Mouse (Mus musculus): ENCODE measurements around the gene Cmas. TPM values are rescaled to one million over a fixed set of nuclear protein-coding genes. Genes with fewer than 3 reads are reported as not detected.

Cmas gene
- polyA plus RNA-seq, 1 experiment = 39.5 TPM

DNA sequence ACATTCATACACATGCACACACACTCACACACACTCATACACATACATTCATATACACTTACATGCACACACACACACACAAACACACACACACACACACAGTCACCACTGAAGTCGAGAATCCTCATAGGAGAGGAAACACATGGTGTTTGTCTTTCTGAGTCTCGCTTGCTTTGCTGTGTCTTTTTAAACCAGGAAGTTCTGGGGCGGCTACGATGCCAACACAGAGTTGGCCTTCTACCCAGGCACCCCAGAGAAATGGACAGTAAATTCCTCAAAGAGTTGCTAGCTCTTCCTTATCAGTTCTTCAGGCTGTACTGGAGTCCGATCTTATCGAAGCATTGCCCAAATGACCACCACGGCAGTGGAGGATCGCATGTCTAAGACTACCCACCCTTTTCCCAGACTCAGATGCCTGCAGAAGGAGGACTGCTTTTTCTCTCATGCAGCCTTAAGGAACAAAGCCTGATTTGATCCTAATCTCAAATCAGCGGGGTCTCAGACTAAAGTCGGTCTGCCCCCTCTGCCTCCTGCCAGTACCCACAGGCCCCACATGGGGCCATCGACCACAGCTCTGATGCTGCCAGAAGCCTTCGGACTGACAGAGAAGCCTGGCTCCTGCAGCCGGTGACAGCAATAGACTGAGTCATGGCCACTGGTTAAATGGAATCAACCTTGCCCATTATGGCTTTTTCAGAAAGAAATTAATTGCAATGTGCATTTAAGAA is 35.9 kb downstream of the Cmas start:
- Histone ChIP-seq H3K27ac (ENCODE audit: insufficient read depth, low read depth, low read length) (no peak overlapping the region), H3K4me3 (ENCODE audit: low read depth, low read length) (no peak overlapping the region), H3K36me3 (ENCODE audit: control insufficient read depth, insufficient read depth, low read length) (no peaks in the 10 kb centered on the region; the same call in 1 of the 2 replicates), H3K27me3 (ENCODE audit: control insufficient read depth, insufficient read depth, low read length) (no peaks in the 10 kb centered on the region), H3K4me1 (ENCODE audit: control insufficient read depth, insufficient read depth, insufficient read length, low read length) (peaks cover 21% of the 10 kb centered on the region)
- 32% methylated on average over 13 of the region's 13 CpGs for WGBS
- TF ChIP-seq POLR2A (IDR thresholded peaks at IDR 0.05; ENCODE audit: low read depth, low read length) = no peak

- Histone ChIP-seq H3K27ac (ENCODE audit: insufficient read depth, low read depth, low read length) (peak overlapping the region; percentile 86), H3K4me3 (ENCODE audit: low read depth, low read length) (no peak overlapping the region), H3K36me3 (ENCODE audit: control insufficient read depth, insufficient read depth, low read length) (no peaks in the 10 kb centered on the region; the same call in 1 of the 2 replicates), H3K27me3 (ENCODE audit: control insufficient read depth, insufficient read depth, low read length) (no peaks in the 10 kb centered on the region), H3K4me1 (ENCODE audit: control insufficient read depth, insufficient read depth, insufficient read length, low read length) (peaks cover 21% of the 10 kb centered on the region)
- WGBS = 50% methylated on average over 7 of the region's 7 CpGs
- TF ChIP-seq CTCF (IDR thresholded peaks at IDR 0.05; ENCODE audit: extremely low read depth, insufficient read length, insufficient replicate concordance, low read depth, low read length) (no peak), POLR2A (IDR thresholded peaks at IDR 0.05; ENCODE audit: low read depth, low read length) (no peak)
Observed at GRCm38 (mm10) chr6:142793468-142793867, 37.0 kb downstream of the Cmas start.

DNA sequence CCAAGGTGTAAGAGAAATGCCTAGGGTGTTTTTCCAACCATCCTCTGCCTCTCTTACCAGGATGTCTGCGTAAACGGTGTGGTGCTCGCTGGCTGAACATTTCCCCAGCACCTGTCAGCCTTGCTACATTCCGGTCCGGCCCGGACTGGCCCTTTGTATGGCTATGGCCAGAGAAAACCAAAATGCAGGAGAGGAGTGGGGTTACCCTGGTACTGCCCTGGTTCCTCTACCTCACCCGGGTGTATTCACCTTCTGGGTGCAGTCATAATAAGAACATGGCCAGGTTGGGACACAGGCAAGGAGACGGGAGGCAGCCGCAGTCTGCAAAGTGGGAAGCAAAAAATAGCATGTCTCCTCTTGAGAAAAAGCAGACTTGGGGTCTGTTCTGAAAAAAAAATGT is 38.6 kb downstream of the Cmas start:
- H3K4me3 ChIP-seq (ENCODE audit: low read depth, low read length) = no peak overlapping the region
- no peaks in the 10 kb centered on the region for H3K27me3 ChIP-seq (ENCODE audit: control insufficient read depth, insufficient read depth, low read length)
- H3K4me1 ChIP-seq (ENCODE audit: control insufficient read depth, insufficient read depth, insufficient read length, low read length) = peaks cover 31% of the 10 kb centered on the region
- no peaks in the 10 kb centered on the region; the same call in 1 of the 2 replicates for H3K36me3 ChIP-seq (ENCODE audit: control insufficient read depth, insufficient read depth, low read length)
- TF ChIP-seq POLR2A (IDR thresholded peaks at IDR 0.05; ENCODE audit: low read depth, low read length) (no peak), CTCF (IDR thresholded peaks at IDR 0.05; ENCODE audit: extremely low read depth, insufficient read length, insufficient replicate concordance, low read depth, low read length) (no peak)
- peak overlapping the region; percentile 9; the same call in 1 of the 2 replicates for H3K27ac ChIP-seq (ENCODE audit: insufficient read depth, low read depth, low read length)
- whole genome bisulfite sequencing = 78% methylated on average over 9 of the region's 9 CpGs

GRCm38 (mm10) chr6:142795655-142796441 is 39.4 kb downstream of the Cmas start:
- peaks cover 33% of the 10 kb centered on the region for H3K4me1 ChIP-seq (ENCODE audit: control insufficient read depth, insufficient read depth, insufficient read length, low read length)
- TF ChIP-seq CTCF (IDR thresholded peaks at IDR 0.05; ENCODE audit: extremely low read depth, insufficient read length, insufficient replicate concordance, low read depth, low read length) = no peak
- no peak for TF ChIP-seq POLR2A (IDR thresholded peaks at IDR 0.05; ENCODE audit: low read depth, low read length)
- H3K27me3 ChIP-seq (ENCODE audit: control insufficient read depth, insufficient read depth, low read length) = no peaks in the 10 kb centered on the region
- WGBS = 35% methylated on average over 15 of the region's 15 CpGs
- H3K4me3 ChIP-seq (ENCODE audit: low read depth, low read length) = no peak overlapping the region
- no peak overlapping the region for H3K27ac ChIP-seq (ENCODE audit: insufficient read depth, low read depth, low read length)
- no peaks in the 10 kb centered on the region; the same call in 1 of the 2 replicates for H3K36me3 ChIP-seq (ENCODE audit: control insufficient read depth, insufficient read depth, low read length)

- TF ChIP-seq CTCF (IDR thresholded peaks at IDR 0.05; ENCODE audit: extremely low read depth, insufficient read length, insufficient replicate concordance, low read depth, low read length) = no peak
- TF ChIP-seq POLR2A (IDR thresholded peaks at IDR 0.05; ENCODE audit: low read depth, low read length) = no peak
- WGBS = 51% methylated on average over 1 of the region's 1 CpGs
- no peak overlapping the region for H3K27ac ChIP-seq (ENCODE audit: insufficient read depth, low read depth, low read length)
Observed at GRCm38 (mm10) chr6:142797996-142798395, 41.5 kb downstream of the Cmas start.

GRCm38 (mm10) chr6:142798837-142799236 is 42.4 kb downstream of the Cmas start:
- H3K4me1 ChIP-seq (ENCODE audit: control insufficient read depth, insufficient read depth, insufficient read length, low read length) = peaks cover 26% of the 10 kb centered on the region
- H3K27me3 ChIP-seq (ENCODE audit: control insufficient read depth, insufficient read depth, low read length) = no peaks in the 10 kb centered on the region
- WGBS = 27% methylated on average over 9 of the region's 9 CpGs
- H3K27ac ChIP-seq (ENCODE audit: insufficient read depth, low read depth, low read length) = peak overlapping the region; percentile 89
- peak overlapping the region; percentile 17; the same call in 1 of the 2 replicates for H3K4me3 ChIP-seq (ENCODE audit: low read depth, low read length)
- no peaks in the 10 kb centered on the region; the same call in 1 of the 2 replicates for H3K36me3 ChIP-seq (ENCODE audit: control insufficient read depth, insufficient read depth, low read length)
- TF ChIP-seq CTCF (IDR thresholded peaks at IDR 0.05; ENCODE audit: extremely low read depth, insufficient read length, insufficient replicate concordance, low read depth, low read length) (no peak), POLR2A (IDR thresholded peaks at IDR 0.05; ENCODE audit: low read depth, low read length) (no peak)

More at GRCm38 (mm10) chr6:142797996-142798395, 41.5 kb downstream of the Cmas start:
- Histone ChIP-seq H3K4me3 (ENCODE audit: low read depth, low read length) (no peak overlapping the region), H3K27me3 (ENCODE audit: control insufficient read depth, insufficient read depth, low read length) (no peaks in the 10 kb centered on the region), H3K4me1 (ENCODE audit: control insufficient read depth, insufficient read depth, insufficient read length, low read length) (peaks cover 32% of the 10 kb centered on the region), H3K36me3 (ENCODE audit: control insufficient read depth, insufficient read depth, low read length) (no peaks in the 10 kb centered on the region; the same call in 1 of the 2 replicates)

All from small intestine, adult 2 months (tissue).